Mouse (Mus musculus): Measurements from ENCODE around the gene Cpsf6.

GRCm38 (mm10) chr10:117403344-117403953 is 23.6 kb upstream of the Cpsf6 start:
- TF ChIP-seq EP300 (optimal IDR thresholded peaks at IDR 0.05) (no peak), CTCF (IDR thresholded peaks at IDR 0.05; ENCODE audit: low read depth) (no peak)

All from stomach, postnatal 0 days (tissue).